Mouse (Mus musculus) kidney, postnatal 14 days (tissue): ENCODE results near the gene Gm9817.
"Not testable (repeated sequence)": the region's sequence is repeated elsewhere in the genome, so short reads cannot be mapped to it uniquely, and the experiment has no call there.

Source experiments
- DNase-seq: peaks from one replicate; pipeline ENCODE4 v3.0.0; 2022; ENCODE audit warnings: mixed read lengths

Gene Gm9817

DNA sequence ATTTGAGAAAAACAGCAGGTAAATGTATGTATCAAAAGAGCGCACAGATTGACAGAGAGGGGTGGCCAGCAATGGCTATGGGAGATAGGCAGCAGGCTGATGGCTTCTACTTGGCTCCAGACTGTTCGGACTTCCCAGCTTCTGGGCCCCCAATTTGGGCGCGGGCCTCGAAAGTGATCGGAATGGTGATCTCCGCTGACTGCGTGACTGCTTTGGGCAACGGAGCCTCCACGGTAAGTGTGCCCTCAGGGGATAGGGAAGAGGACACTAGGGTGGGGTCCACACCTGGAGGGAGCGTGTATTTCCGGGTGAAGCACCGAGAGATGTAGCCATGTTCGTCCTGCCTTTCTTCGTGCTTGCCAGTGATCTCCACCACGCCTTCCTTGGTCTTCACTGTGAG lies at the start of gene Gm9817:
Gene Gm9817, plus strand, starts transcription at position 301 of the 400 bp plus-strand sequence.
- not testable (repeated sequence) for DNase-seq

DNA sequence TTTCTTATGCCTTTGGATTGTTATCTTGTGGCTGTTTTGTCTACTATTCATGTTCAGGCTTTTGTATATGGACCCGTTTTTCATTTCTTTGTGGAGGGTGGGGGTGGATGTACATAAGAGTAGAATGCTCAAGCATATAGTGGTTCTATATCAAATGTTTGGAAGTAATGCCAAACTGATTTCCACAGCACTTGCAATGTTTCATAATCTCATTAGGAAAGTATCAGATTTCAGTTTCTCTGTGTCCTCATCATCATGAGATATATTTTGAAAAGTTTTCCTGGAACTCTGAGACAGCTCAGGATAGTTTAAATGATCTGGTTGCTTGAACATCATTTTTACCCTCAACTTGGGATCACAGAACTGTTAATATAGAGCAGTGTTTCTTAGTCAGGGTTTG lies 48.7 kb upstream of the Gm9817 start:
- DNase-seq: no peak

DNA sequence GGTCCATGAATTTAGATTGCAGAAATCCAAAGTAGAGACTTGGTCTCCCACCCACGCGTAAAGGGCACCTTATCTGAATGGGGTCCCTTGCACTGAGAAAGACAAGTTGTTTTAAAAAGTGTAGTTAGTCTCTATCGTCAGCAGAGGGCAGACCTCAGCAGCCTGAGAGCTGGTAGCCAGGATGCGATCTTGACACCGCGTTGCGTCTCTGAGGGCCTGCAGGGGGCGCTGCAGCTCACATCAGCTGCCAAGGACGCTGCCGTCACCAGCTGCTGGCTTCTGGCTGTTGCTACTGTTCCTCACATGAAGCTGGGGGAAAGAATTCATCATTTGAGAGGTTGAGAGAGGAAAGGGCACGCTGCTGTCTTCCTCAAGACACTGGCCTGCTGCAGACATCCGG lies 47.7 kb upstream of the Gm9817 start:
- DNase-seq: peak; percentile 93

DNA sequence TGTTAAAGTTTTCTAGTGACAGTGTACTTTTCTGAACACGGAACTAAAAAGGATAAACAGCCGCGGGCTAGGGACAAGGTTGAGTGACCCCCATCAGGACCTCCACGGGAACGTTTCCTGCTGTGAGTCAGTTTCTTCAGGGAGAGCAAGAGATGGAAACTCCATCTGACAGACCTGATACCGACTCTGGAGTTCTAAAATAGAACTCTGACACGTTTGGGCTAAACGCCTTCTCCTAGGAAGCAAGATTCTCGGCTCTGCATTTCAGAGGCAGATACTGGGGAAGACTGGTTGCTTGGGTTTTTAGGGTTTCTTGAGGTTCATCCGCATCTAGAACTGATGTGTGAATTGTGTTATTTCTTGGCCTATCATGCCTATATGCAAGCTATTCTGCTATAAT lies 47.2 kb upstream of the Gm9817 start:
- no peak for DNase-seq

DNA sequence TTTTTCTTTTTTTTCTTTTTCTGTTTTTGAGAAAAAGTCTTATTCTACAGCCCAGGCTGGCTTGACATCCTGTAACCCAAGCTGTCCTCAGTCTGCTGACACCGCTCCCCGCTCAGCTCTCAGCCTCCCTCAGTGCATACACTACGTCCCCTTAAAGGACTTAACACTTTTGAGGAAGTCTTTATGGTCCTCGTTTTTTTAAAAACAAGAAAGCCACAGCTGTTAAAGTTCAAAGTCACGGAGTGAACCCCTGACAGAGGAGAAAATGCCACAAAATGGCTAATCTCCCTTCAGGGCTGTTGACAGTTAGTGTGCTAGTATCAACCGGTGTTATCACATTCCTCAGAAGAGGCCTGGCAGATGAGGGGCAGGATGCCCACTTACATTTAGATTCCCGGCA lies 46.7 kb upstream of the Gm9817 start:
- DNase-seq: no peak

DNA sequence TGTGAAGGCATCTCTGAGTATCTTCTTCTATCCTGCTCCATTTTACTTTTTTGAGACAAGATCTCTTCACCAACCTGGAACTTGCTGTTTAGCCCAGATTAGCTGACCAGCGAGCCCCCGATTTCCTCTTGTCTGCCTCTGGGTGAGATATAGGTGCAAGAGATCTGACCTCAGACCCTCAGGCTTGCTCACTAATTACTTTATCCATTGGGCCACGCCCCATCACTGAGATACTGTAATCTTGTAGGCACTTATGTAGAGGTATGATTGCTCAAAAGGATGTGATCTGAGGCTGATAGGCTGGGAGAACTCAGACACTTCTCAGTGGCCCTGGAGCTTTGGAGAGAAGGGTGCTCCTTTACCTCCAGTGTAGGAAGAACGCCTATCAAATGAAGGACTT lies 46.0 kb upstream of the Gm9817 start:
- DNase-seq: no peak

DNA sequence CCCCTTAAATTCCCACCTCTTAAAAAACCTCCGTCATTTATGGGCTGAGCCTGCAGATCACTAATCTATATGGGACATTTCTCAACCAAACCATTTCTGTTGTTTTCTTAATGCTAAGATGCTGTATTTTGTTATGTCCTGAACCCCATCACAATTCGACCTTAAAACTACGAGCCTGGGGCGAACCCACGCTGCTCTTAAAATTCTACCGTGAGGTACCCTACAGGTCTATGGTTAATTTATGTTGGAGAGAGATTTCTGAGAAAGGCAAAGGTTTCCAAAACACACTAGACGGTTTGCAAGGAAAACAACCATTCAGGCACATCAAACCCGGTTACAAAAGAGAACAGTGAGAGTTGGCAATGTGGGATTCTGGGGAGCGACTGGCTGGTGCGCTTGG lies 45.1 kb upstream of the Gm9817 start:
- DNase-seq: no peak

DNA sequence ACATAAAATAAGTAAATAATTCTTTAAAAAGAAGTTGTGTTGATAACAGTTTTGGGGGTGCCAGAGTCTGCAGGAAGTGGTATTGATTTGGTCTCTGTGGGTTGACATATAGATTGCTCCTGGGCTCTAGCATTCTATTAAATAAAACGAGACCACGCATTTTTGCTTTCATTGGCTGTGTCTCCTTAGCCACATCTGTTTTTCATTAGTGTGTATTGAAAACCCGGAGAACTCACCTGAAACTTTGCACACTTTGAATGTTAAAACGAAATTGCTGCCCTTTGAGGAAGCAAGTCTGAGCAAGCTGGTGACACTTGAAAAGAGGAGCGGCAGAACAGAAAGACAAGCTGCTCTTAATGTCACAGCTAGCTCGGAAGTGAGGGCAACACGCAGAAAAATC lies 43.7 kb upstream of the Gm9817 start:
- DNase-seq: no peak

DNA sequence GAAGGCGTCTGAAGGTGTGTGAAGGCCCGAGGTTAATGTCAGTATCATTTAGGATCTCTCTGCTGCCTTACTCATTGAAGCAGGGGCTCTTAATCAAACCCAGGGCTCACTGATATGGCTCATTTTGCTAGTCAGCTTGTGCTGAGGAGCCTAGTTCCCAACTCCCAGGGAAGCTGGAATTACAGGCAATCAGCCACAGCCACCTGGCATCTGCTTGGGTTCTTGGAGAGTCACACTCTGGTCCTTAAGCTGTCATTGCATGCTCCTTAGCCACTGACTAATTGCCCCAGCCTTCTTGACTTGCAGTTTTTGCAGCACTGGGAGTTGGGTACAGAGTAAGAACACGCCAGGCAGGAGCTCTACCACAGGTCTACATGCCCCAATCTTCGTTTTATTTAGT lies 42.1 kb upstream of the Gm9817 start:
- DNase-seq: no peak

DNA sequence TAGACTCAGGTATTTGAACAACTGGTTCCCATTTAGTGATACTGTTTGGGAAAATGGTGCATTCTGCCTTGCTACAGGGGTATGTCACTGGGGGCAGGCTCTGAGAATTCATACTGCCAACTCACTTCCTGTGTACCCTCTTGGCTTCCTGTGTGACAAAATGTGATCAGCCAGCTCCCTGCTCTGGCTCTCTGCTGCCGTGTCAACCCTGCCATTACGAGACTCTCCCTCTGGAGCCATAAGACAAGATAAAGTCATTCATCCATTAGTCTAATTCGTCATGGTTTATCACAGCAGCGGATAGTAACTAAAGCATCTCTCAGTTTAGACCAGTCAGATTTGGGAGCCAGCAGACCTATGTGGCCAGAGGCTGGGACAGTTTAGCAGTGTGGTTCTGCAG lies 38.3 kb upstream of the Gm9817 start:
- DNase-seq: no peak

DNA sequence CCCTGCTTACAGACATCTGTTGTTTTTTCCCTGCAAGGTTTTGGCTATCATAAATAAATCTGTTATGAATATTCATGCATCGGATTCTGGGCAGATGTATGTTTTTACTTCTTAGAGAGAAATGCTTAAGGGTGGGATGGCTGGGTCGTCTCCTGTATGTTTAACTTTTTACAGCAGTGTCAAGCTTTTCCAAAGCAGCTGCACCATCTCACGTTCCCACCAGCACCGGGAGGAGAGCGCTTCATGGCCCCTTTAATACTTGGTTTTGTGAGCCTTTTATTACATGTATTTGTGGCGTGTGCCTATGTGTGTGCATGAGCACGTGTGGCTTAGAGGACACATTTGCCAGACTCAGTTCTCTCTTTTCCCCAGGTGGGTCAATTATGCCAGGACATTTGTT lies 37.8 kb upstream of the Gm9817 start:
- DNase-seq: no peak

DNA sequence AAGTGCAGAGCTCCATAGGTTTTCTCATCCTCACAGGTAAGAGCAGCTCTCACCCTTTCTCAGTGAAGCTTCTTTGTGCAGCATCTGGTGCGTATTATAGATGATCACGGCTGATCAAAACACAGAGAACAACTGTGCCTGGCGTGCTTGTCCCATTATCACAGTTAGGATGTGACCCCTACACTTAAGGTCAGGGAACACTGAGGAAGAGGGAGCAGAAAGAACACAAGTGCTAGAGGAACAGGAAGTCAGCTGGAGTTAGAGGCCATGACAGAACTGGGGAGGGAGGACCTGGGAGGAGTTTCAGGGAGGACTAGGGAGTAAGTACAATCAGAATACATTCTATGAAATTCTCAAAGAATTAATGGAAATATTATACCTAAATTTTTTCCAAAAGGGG lies 35.0 kb upstream of the Gm9817 start:
- DNase-seq: no peak

DNA sequence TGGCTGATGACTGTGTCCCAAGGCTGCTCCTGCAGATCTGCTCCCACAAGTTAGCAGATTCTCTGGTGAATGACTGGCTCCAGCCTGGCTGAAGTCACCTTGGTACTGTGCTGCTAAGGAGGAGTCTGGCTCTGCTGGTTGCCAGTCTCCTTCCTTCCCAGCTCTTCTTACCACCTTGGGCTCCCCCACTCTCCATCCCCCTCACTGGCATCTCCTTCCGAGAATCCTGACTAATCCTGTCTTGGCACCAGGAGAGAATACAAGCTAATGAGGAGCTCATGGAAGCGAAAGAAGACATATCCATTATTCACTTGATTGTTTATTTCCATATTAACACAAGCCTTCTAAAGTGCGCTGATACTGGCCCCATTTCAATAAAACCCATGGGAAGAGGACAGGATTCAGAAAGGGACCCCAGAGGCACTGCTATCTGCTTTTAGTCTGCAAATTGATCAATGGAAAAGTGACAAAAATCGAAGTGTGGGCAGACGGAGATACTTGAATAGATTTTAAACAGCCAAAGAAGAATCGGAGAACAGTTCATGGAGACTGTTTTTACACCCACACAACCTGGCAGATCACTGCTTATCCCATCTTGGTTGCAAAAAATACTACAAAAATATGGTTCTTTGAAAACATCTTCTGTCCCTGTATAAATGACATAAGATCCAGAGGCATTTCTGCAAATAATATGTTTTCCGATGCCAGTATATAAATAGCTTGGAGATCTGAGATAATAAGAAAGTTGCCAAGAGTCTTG lies 29.1 kb upstream of the Gm9817 start:
- DNase-seq: no peak

DNA sequence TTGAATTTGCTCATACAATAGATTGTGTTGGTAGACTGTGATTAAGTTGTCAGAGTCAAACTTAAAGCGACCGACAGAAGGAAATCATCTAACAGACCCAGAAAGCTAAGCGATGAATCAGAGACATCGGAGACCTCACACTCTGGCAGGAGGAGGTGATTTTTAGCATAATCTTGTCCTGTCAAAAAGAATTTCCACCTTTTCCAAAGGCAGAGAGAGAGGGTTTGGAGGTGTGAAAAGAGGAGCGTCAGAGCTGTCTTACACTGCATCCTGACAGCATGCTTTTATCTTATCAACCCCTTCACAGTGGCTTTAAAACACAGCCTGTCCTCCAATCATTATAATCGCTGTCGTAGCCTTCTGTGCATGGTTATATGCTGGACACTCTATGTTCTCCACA lies 25.7 kb upstream of the Gm9817 start:
- DNase-seq: no peak

DNA sequence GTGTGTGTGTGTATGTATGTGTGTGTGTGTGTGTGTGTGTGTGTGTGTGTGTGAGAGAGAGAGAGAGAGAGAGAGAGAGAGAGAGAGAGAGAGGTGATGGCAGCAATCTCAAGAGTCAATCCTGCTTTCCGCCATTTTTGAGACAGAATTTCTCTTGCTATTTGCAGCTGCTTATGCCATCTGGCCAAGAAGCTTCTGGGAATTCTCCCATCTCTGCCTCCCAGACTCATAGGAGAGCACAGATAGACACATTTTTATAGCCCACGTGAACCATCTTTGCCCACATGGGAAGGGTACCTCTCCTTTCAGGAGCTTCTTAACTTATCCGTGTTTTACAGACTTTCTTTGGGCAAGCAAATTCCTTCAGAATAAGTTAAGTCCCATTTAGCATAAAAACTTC lies 24.6 kb upstream of the Gm9817 start:
- DNase-seq: no peak

DNA sequence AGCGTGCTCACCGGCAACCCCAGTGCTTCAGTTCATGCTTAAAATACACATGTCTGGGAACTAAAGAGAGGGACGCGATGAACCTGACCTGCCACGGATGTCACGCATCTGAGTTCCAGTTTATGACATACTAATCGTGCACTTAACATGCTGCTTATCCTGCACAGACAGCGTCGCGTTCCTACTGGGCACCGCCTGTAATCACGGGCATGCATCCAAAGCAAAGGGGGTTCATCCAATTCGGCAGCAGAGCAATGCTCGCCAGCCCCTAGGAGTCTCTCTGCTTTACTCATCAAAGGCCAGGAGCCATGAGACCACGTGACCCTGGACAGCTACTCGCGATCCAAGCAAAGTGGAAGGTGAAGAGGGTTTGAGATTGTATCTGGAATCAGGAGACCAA lies 19.3 kb upstream of the Gm9817 start:
- DNase-seq: no peak

DNA sequence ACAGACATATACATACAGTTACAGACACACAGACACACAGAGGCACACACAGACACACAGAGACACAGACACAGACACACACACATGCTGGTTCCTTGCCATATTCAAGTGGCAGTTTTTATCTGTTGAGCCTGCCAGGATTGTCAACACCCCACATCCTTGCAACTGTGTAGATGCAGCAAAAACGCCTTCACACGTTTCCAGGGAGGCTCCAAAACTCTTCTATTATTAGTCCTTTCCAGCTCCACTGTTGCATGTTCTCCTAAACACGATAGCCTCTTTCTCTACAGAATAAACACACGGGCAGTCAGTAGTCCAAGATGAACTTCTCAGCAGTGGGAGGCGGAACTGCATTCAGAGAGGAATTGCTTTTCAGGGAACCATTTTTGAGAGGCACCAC lies 15.3 kb upstream of the Gm9817 start:
- DNase-seq: no peak

DNA sequence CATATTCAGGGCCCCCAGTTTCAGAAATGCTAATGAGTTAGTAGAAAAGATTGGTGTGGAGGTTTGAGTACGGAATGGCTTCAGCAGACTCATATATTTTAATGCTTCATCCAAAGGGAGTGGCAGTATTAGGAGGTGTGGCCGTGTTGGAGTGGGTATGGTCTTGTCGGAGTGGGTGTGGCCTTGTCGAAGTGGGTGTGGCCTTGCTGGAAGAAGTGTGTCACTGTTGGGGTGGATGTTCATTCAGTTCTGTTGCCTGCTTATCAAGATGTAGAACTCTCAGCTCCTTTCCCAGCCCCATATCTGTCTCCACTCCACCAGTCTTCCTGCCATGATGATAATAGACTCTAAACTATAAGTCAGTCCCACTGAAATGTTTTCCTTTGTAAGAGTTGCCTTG lies 13.5 kb upstream of the Gm9817 start:
- no peak for DNase-seq

DNA sequence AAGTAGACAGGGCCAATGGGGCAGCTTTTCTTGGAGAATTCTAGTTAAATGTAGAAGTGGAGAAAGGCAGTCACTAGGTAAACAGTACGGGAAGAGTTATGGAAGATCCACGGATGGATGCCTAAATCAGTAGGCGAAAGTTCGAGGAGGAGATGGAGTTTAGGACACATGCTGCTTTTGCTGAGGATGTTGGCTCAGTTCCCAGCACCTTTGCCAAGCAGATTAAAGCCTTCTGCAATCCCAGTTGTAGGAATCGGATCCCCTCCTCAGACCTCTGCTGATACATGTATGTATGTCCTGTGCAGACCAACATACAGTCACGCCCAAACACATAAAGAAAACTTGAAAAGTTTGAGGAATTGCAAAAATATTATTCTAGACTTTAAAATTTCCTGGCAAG lies 8.1 kb upstream of the Gm9817 start:
- DNase-seq: peak; percentile 22

DNA sequence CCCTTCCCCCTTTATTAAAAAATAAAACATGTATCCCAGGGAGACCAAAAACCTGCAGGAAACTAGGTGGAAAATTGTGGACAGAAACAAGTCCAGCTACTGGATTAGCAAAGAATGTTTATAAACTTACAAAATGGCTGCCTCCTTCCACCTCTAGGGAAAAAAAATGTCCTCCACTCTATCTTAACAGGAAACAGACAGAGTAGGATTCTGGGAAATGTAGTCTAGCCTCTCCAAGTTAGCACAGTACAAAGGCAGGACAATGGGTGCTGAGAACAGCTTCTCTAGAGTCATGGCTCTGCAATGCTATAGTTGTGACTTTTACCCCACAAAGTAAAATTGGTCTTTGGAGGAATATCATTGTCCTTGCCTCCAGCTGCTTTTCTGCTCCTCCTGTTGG lies 3.5 kb upstream of the Gm9817 start:
- DNase-seq: no peak

DNA sequence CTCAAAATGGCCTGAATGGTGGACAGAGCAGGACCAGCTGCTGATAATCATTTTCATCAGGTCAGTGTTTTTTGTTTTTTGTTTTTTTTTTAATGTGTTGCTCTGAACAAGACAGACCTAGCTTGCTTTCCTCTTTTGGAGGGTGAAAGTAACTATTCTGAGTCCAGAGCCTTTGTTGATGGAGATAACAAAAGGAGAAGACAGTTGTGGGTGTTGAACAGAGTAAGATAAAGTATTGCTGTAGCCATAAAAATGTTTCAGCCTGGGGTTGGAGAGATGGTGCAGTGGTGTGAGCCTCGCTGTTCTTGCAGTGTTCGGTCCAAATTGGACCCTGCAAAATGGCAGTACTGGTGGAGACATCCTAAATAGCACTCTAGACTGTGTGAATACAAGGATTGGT lies 2.8 kb upstream of the Gm9817 start:
- no peak for DNase-seq

DNA sequence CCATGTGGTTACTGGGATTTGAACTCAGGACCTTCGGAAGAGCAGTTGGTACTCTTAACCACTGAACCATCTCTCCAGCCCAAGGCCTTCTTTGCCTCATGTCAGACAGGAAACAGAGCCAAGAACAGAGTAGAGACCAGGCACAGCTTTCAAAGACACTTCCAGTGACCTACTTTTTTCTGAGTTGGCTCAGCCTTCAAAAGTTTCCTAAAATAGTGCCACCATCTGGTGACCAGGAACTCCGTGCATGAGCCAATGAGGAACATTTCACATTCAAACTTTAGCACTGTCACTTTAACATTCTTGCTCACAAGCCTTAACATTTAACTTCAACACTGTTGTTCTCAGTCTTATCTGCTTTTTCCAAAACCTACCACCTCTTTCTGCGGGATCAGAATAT lies 2.3 kb downstream of the Gm9817 start:
- no peak for DNase-seq

DNA sequence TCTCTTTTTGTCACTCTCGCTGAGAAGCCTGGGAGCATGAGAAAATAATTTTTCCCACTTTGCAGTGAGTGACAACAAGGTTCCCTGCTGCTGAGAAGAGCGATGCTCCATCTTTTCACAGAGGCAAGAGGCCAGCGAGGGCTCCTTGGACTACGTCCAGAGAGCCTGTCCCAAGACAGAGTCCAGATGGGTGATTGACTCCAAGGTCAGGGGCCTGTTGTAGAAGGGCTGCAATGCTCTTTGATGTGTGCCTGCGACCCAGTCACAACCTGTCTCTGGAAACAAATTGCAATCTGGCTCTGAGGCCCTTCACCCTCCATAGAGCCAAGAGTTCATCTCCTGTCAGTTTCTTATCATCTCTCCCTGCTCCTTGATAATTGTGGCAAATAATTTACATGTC lies 5.2 kb downstream of the Gm9817 start:
- DNase-seq: peak; percentile 81

DNA sequence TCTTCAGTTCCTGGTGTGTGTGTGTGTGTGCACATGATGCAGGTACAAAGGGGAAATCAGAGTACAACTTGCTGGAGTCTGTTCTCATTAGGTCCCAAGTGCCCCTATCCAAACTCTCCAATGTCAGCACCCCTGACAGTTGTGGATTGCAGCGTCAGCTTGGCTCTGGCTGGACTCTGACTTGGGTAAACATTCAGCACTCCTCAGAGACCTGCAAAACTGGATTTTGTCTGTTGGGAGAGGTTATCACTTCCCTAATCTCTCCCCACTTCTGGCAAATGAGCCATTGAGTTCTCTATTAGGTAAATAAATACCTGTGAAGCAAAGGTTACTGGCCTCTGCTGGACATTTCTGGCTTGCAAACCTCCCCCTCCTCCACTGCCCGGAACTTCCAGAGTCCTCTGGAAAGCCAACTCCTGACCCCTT lies 10.3 kb downstream of the Gm9817 start:
- DNase-seq: peak; percentile 83

DNA sequence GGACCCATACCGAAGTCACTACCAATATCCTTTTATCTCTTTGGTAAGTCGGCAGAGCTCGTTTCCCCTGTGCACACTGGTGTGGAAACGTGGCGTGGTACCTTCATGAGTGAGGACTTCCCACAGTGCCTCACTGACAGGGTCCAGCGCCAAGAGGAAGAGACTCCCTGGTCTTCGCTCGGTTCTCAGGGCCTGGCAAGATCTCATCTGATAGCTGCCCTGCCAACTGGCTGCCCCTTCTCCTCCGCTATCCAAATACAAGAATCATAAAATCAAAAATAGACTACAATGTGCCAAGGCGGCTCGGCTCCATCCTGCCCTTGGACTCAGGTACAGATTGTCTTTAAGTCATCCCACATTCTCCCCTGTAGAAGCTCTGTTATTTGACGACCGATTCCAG lies 11.4 kb downstream of the Gm9817 start:
- no peak for DNase-seq

DNA sequence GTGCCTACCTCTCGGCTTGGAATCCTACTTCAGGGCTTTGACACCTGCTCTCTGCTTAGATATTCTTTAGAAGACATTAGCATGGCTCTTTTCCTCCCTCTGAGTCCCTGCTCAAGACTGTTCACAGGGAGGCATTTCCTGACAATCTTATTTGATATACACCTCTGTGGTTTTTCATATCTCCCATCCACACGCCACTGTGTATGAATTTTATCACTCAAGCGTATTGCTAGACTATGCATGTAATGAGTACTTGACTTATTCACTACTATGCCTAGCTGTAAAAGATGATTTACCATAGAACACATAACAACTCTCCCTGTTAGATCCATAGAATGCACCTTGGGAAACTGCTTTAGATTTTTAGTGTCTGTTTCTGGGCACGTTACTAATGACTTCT lies 14.3 kb downstream of the Gm9817 start:
- no peak for DNase-seq
